Mouse (Mus musculus) hindbrain, embryonic 12.5 days (tissue): ENCODE results near the gene Dok3. TPM values are rescaled to one million over a fixed set of nuclear protein-coding genes. Genes with fewer than 3 reads are reported as not detected.

Source experiments
- ATAC-seq: fragments of 200-750 bp; cut with Nextera tagmentation; 2 replicates; pipeline ENCODE4 v1.8.0; 2017; ENCODE audit warnings: moderate TSS enrichment; ENCODE audit not compliant: low FRiP score
- H3K27ac ChIP-seq: fragments of 300-500 bp; sonication (generic); 2 replicates; pipeline ENCODE4 v1.5.1; 2016; ENCODE audit warnings: mild to moderate bottlenecking
- H3K27me3 ChIP-seq: fragments of 300-500 bp; sonication (generic); 2 replicates; pipeline ENCODE4 v1.6.1; 2016; ENCODE audit warnings: mild to moderate bottlenecking
- H3K36me3 ChIP-seq: fragments of 300-500 bp; sonication (generic); 2 replicates; pipeline ENCODE4 v1.6.1; 2016; ENCODE audit warnings: mild to moderate bottlenecking
- H3K4me1 ChIP-seq: fragments of 300-500 bp; sonication (generic); 2 replicates; pipeline ENCODE4 v1.6.1; 2016
- H3K4me2 ChIP-seq: fragments of 300-500 bp; sonication (generic); replicated peaks from 2 replicates; pipeline ENCODE4 v1.6.1; 2016; ENCODE audit warnings: mild to moderate bottlenecking
- H3K4me3 ChIP-seq: fragments of 300-500 bp; sonication (generic); 2 replicates; pipeline ENCODE4 v1.5.1; 2016; ENCODE audit warnings: mild to moderate bottlenecking
- H3K9ac ChIP-seq: fragments of 300-500 bp; sonication (generic); 2 replicates; pipeline ENCODE4 v1.6.1; 2016; ENCODE audit warnings: mild to moderate bottlenecking, moderate library complexity
- H3K9me3 ChIP-seq: fragments of 300-500 bp; sonication (generic); replicated peaks from 2 replicates; pipeline ENCODE4 v1.6.1; 2016; ENCODE audit warnings: mild to moderate bottlenecking
- WGBS: fragments of 180-500 bp; shearing (Covaris S2); methylation state at CpG from one replicate; pipeline ENCODE4 v1.1.7; 2016; 5-methylcytosine and 5-hydroxymethylcytosine counted together
- polyA plus RNA-seq: library from polyadenylated mRNA; unstranded; fragments of >200 nt; fragmentation: Nextera tagmentation; extraction: Ambion mirVana; gene quantifications from 2 replicates; pipeline ENCODE4 v1.2.1, GENCODE M21; 2016

Gene Dok3
- polyA plus RNA-seq, 1 experiment from 2014 or later, result 4.7 TPM

DNA sequence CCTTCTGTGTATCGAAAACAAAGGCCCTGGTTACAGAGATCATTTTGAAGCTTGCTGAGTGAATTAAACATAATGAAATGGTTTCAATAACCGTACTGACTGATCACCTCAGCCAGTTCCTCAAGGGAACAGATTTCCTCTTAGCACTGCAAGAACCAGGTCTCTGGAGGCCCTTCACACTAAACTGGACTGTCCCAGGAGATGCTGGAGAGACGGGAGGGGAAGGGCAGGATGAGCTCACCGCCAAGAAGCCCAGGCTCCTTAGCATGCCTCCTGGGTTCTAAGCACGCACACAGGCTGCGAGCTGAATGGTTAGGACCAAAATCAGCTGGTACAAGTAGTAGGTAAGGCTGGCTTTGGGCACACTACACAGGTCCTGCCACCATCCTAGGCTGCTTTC is 37.9 kb upstream of the Dok3 start:
- no peaks in the 10 kb centered on the region for H3K27me3 ChIP-seq
- no peak overlapping the region for H3K27ac ChIP-seq
- ATAC-seq, result no peak
- 85% methylated on average over 6 of the region's 6 CpGs for WGBS
- peaks cover 21% of the 10 kb centered on the region for H3K4me1 ChIP-seq
- no peak overlapping the region for H3K9ac ChIP-seq
- H3K4me3 ChIP-seq, result no peak overlapping the region
- no peaks in the 10 kb centered on the region for H3K9me3 ChIP-seq
- peaks cover 20% of the 10 kb centered on the region for H3K36me3 ChIP-seq
- no peak overlapping the region for H3K4me2 ChIP-seq

DNA sequence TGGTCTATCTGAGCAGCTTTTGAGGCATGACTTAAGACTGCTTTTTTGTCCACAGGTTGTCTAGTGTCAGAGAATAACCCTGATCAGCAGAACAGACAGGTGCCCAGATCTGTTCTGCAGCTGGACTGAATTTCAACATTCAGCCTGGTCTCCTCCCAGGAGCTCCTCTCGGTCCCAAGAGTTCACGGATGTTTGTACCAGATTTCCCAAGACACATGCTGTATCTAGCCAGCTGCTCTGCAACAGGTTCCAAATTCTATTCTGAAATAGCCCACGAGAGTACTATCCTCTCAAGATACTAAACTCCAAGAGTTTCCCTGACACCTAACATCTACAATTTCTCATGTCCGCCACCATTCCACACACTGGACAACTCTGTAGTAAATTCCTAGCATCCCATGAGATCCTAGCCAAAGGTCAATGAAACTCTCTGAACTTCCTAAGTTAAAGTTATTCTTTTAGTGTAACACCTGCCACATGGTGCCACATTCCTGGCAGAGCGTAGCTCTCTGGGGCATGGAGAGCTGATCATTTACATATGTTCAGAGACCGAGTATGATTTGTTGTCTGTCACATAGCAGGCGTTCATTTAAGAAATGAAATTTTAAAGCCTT is 34.3 kb upstream of the Dok3 start:
- peaks cover 23% of the 10 kb centered on the region for H3K36me3 ChIP-seq
- no peak overlapping the region for H3K4me2 ChIP-seq
- peaks cover 3% of the 10 kb centered on the region; the same call in 1 of the 2 replicates for H3K4me1 ChIP-seq
- 77% methylated on average over 7 of the region's 7 CpGs for WGBS
- no peak overlapping the region for H3K4me3 ChIP-seq
- H3K27ac ChIP-seq, result no peak overlapping the region
- H3K9ac ChIP-seq, result no peak overlapping the region
- ATAC-seq, result no peak
- no peaks in the 10 kb centered on the region for H3K9me3 ChIP-seq
- no peaks in the 10 kb centered on the region for H3K27me3 ChIP-seq

DNA sequence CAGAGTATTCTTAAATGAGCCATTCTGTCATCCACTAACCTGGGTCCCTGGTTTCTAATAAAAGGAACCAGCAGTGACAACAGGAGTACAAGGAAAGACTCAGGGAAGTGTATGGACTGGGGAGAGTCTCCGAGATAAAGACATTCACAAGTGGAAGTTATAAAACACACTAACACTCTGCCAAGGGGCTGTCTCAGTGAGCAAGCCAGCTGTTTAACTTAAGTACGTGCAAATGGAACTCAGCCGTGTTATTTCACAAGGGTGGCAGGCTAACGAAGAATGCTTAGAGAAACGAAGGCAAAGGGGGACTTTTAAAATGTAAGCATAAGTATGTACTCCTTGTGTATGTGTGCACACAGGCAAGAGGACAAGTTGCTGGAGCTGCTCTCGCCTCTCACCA is 28.4 kb upstream of the Dok3 start:
- no peak overlapping the region for H3K4me2 ChIP-seq
- WGBS, result 96% methylated on average over 6 of the region's 6 CpGs
- ATAC-seq, result no peak

DNA sequence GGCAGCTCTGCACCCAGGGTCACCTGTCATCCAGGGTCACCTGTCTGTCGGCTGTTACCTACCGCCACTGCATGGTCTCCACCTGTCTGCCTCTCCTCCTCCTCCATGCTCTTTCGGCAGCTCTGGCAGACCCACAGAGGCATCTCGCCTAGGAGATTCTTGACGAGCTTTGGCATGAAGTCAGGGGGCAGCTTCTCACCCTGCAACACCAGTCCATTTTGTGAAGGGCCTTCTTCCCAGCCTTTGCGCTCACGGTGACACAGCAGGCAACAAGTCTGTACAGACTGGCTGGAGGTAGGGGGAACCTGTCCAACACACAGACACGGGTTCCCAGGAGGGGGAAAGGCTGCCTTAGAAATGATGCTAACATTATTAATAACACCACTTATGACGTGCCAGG is 26.8 kb upstream of the Dok3 start:
- Histone ChIP-seq H3K36me3 (peaks cover 57% of the 10 kb centered on the region), H3K4me2 (no peak overlapping the region), H3K27me3 (no peaks in the 10 kb centered on the region), H3K9ac (no peak overlapping the region), H3K27ac (no peak overlapping the region), H3K9me3 (no peaks in the 10 kb centered on the region), H3K4me1 (no peaks in the 10 kb centered on the region), H3K4me3 (no peak overlapping the region)
- WGBS, result 91% methylated on average over 9 of the region's 9 CpGs
- no peak for ATAC-seq

More for the DNA sequence above, 28.4 kb upstream of the Dok3 start:
- no peak overlapping the region for H3K9ac ChIP-seq
- no peak overlapping the region for H3K4me3 ChIP-seq
- no peak overlapping the region for H3K27ac ChIP-seq
- H3K36me3 ChIP-seq, result peaks cover 47% of the 10 kb centered on the region
- H3K4me1 ChIP-seq, result no peaks in the 10 kb centered on the region
- H3K27me3 ChIP-seq, result no peaks in the 10 kb centered on the region
- no peaks in the 10 kb centered on the region for H3K9me3 ChIP-seq

DNA sequence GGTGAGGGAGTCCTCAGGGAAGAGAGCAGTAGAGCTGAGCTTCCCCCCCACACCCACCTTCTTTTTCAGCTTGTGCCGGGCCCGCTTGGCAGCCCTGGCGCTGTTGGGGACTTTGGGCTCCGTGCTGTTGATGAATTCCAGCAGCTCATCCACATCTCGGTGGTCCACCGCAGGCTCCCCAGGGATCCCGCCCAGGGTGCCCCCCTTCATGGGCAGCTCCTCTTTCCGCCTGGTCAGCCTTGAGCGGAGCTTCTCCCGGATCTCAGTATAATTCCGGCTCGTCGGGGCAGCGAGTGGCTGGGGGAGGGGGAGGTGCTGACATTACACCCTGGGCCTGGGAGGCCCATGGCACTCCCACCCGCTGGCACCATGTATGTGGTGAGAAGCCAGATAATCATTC is 20.0 kb upstream of the Dok3 start:
- WGBS, result 95% methylated on average over 15 of the region's 15 CpGs
- H3K9ac ChIP-seq, result no peak overlapping the region
- peaks cover 94% of the 10 kb centered on the region for H3K36me3 ChIP-seq
- no peaks in the 10 kb centered on the region for H3K27me3 ChIP-seq
- no peaks in the 10 kb centered on the region for H3K9me3 ChIP-seq
- H3K4me3 ChIP-seq, result no peak overlapping the region
- no peak for ATAC-seq
- no peak overlapping the region for H3K27ac ChIP-seq
- no peak overlapping the region for H3K4me2 ChIP-seq
- H3K4me1 ChIP-seq, result no peaks in the 10 kb centered on the region

DNA sequence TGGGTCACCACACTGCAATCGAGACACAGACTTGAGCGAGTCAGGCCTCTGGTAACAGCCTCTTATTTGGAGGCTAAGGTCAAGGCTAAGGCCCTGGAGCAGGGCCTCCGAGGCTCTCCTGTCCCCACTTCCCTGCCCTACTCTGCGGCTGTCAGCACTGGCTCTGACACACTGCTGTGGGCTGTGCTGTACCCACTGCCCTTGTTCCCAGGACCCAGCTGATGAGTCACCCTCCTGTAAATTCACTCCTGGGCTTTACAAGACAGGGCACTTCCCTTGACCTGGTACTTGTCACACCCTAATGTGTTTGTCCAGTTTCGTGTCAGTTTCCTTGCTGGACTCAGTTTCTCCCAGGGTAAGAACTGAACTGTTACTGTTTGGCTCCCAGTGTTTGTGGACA is 19.3 kb upstream of the Dok3 start:
- no peak for ATAC-seq
- 89% methylated on average over 5 of the region's 5 CpGs for WGBS
- H3K36me3 ChIP-seq, result peaks cover 94% of the 10 kb centered on the region

DNA sequence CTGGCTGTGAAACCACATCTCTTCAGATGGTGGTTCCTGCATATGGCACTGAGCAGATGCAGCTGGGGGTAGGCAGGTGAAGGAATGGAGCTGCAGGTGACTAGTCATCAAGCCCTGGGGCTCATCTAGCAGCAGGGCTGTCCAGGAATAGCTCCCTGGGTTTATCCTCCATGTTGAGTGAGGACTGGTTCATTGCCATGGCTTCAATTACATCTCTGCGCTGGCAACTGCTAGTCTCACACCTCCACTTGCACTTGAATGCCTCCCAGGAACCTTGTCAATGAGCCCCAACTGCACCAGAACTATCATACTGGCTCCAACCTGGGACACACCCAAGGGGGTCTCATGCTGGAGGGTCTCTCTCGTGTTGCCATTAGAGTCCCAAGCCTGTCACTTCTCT is 18.8 kb upstream of the Dok3 start:
- H3K9me3 ChIP-seq, result no peaks in the 10 kb centered on the region
- H3K36me3 ChIP-seq, result peaks cover 94% of the 10 kb centered on the region
- no peaks in the 10 kb centered on the region for H3K4me1 ChIP-seq
- no peak overlapping the region for H3K4me2 ChIP-seq
- ATAC-seq, result no peak
- no peak overlapping the region for H3K9ac ChIP-seq
- 92% methylated on average over 2 of the region's 2 CpGs for WGBS
- H3K27me3 ChIP-seq, result no peaks in the 10 kb centered on the region
- no peak overlapping the region for H3K27ac ChIP-seq
- no peak overlapping the region for H3K4me3 ChIP-seq

More for the DNA sequence above, 19.3 kb upstream of the Dok3 start:
- Histone ChIP-seq H3K4me1 (no peaks in the 10 kb centered on the region), H3K9me3 (no peaks in the 10 kb centered on the region), H3K4me2 (no peak overlapping the region), H3K9ac (no peak overlapping the region), H3K27me3 (no peaks in the 10 kb centered on the region), H3K27ac (no peak overlapping the region), H3K4me3 (no peak overlapping the region)

DNA sequence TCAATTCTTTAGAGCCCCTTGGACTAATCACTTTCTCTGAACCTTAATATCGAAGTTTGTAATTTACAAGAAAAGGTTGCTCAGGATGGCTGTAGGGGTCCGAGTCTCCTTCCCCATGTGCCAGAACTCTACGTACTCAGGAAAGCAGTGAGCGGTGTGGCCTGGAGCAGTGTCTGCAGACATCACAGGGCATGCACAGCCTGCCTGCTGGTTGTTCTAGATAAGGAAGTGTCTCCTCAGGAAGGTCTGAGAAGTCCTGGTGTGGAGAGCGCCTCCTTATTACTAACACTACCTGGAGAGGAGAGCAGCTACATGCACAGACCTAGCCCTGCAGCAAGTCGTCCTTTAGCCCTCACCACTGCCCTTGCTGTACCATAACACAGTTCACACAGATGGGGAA is 15.7 kb upstream of the Dok3 start:
- no peak for ATAC-seq
- WGBS, result 90% methylated on average over 6 of the region's 6 CpGs
- Histone ChIP-seq H3K27ac (no peak overlapping the region), H3K4me3 (no peak overlapping the region), H3K9ac (no peak overlapping the region), H3K27me3 (no peaks in the 10 kb centered on the region), H3K36me3 (peaks cover 100% of the 10 kb centered on the region), H3K4me2 (no peak overlapping the region), H3K4me1 (no peaks in the 10 kb centered on the region), H3K9me3 (no peaks in the 10 kb centered on the region)

DNA sequence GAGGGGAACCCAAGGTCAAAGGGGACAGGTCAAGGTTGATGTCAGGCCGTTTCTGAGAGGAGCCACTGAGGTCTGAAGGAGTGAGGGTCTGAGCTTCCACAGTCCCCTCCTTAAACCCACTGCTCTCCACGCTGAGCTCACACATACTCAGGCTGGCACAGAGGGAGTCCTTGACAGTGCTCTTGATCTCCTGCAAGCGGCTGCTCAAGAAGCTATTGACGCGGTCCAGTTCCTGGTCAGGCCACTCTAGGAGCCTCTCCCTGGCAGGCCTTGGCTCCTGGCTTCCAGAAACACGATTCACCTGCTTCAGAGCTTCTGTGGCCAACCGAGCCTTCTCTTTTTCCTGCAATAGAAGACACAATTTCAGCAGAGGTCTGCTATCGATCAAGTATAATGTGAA is 14.4 kb upstream of the Dok3 start:
- ATAC-seq, result no peak
- no peaks in the 10 kb centered on the region for H3K4me1 ChIP-seq
- H3K9ac ChIP-seq, result no peak overlapping the region
- no peak overlapping the region for H3K4me2 ChIP-seq
- no peaks in the 10 kb centered on the region for H3K9me3 ChIP-seq
- no peak overlapping the region for H3K27ac ChIP-seq
- WGBS, result 92% methylated on average over 8 of the region's 8 CpGs
- no peaks in the 10 kb centered on the region for H3K27me3 ChIP-seq
- peaks cover 100% of the 10 kb centered on the region for H3K36me3 ChIP-seq
- no peak overlapping the region for H3K4me3 ChIP-seq

DNA sequence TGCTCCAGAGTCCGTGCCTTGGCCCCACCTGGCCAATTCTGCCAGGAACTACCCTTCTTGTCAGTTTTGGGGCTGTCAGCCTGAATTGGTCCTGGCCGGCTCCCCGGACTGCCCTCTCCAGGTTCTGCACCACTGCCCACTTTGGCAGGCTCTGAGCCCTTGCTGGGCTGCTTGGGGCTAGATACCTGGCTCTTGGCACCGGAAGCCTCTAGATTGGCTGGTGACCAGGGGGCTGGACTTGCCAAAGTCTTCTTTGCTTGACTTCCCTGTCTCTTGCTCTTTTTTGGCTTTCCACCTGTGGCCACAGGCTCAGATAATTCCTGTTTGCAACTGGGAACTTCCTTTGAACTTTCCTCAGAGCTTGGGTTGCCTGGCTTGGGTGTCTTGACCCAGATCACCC is 13.8 kb upstream of the Dok3 start:
- Histone ChIP-seq H3K27ac (no peak overlapping the region), H3K4me3 (no peak overlapping the region), H3K4me2 (no peak overlapping the region), H3K4me1 (no peaks in the 10 kb centered on the region), H3K9ac (no peak overlapping the region), H3K27me3 (no peaks in the 10 kb centered on the region), H3K36me3 (peaks cover 99% of the 10 kb centered on the region), H3K9me3 (no peaks in the 10 kb centered on the region)
- ATAC-seq, result no peak
- WGBS, result 100% methylated on average over 4 of the region's 4 CpGs

DNA sequence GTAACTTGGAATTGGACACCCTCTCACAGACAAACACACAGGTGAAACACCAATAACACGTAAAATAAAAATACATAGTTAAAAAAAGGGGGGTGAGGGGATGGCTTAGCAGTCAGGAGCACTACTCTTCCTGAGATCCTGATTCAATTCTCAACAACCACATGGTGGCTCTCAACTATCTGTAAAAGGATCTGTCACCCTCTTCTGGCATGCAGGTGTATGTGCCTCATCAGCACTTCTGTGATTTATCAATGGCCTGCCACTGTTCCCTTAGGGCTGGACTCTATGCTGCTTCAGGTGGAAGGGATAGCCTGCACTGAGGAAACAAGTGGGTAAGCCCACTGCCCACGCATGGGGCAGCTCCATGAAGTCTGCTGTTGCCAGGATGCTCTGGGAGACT is 11.8 kb upstream of the Dok3 start:
- ATAC-seq, result no peak
- peaks cover 84% of the 10 kb centered on the region for H3K36me3 ChIP-seq
- no peak overlapping the region for H3K4me3 ChIP-seq
- no peaks in the 10 kb centered on the region for H3K27me3 ChIP-seq
- H3K4me2 ChIP-seq, result no peak overlapping the region
- peaks cover 3% of the 10 kb centered on the region; the same call in 1 of the 2 replicates for H3K4me1 ChIP-seq
- H3K27ac ChIP-seq, result no peak overlapping the region
- 95% methylated on average over 2 of the region's 2 CpGs for WGBS
- H3K9ac ChIP-seq, result no peak overlapping the region
- H3K9me3 ChIP-seq, result no peaks in the 10 kb centered on the region

DNA sequence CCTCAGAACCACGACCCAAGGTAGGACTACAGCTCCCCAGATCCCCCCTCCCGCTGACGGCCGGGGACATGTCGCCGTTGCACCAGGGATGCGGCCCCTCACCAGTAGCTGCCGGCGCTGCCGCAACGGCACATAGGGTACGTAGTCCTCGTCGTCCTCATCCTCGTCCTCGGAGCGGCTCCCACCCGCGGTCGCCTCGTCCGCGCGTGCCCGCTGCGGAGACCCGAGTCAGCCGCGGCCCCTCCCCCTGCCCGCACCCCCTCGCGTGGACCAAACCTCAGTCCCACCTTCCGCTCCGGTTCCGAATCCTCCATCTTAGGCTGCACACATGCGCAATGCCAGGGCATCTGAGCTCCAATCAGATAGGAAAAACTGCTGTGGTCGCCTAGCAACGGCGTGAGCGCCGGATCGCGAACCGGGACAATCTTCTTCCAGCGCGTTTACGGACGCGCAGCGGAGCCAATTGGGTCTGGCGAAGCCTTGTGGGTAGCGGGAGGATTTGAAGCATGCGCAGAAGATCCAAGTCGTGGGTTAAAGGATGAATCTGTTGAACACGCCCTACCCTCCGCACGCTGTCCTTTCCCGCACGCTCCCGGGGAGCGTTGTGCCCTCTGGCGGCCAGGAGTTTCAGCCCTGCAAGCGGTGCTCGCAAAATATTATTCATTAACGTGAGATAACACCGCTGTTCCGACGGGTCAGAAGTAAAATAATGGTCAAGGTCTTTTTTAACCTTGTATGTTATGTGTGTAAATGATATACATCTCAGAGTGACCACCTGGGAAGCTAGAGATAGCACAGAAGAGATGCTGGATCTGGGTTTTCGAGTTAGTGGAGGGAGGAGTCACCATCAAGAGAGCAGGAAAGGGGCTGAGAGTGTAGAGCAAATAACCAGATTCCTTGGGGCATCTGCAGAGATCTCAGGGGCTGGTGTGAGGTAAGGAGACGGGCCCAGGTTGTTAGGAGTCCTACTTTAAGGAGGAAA is 7.4 kb upstream of the Dok3 start, which contains the start of gene Ddx41:
Gene Ddx41 (minus strand): TSS at position 465 of the 982 bp plus-strand sequence.
- Histone ChIP-seq H3K27ac (peak within 1 kb of the TSS; percentile 78), H3K36me3 (peaks cover 69% of the 10 kb centered on the region), H3K4me1 (peaks cover 14% of the 10 kb centered on the region), H3K4me2 (peak within 1 kb of the TSS; percentile 95), H3K9me3 (no peaks in the 10 kb centered on the region), H3K4me3 (peak within 1 kb of the TSS; percentile 87), H3K27me3 (no peaks in the 10 kb centered on the region), H3K9ac (peak within 1 kb of the TSS; percentile 85)
- ATAC-seq, result peak; percentile 98
- 1% methylated on average over 70 of the region's 70 CpGs for WGBS
